Mouse (Mus musculus) cerebellum, postnatal 4 days (tissue): ENCODE measurements around the gene Cd59b.
"Not testable (repeated sequence)": the region's sequence is repeated elsewhere in the genome, so short reads cannot be mapped to it uniquely, and the experiment has no call there.

Experiments
- DNase-seq, 2 experiments: peaks; one replicate each; pipeline ENCODE4 v3.0.0; 2022; ENCODE audit warnings: low spot score in 2 of 2, mixed read lengths in 1 of 2

The Cd59b gene

GRCm38 (mm10) chr2:104114898-104115297 is 45.2 kb downstream of the Cd59b start:
- no peak for DNase-seq

- DNase-seq = not testable (repeated sequence)
Observed at GRCm38 (mm10) chr2:104117173-104117572, 47.5 kb downstream of the Cd59b start.

DNA sequence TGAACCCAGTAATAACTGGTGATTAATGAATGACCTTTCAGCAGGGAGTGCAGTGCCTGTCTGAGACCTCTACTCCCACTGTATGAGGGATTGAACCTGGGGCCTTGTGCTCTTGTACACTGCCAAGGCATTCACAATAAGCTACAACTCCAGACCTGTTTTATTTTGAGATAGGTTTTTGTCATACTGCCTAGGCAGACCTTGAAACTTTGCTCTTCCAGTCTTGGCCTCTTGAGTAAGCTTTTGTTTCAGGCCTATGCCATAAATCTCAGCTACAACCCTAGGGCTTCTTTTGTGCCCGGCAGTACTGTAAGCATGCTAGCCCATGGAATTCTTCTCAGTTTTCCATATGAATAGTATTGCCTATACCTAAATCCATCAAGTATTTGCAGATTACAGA is 49.4 kb downstream of the Cd59b start:
- no peak for DNase-seq

DNA sequence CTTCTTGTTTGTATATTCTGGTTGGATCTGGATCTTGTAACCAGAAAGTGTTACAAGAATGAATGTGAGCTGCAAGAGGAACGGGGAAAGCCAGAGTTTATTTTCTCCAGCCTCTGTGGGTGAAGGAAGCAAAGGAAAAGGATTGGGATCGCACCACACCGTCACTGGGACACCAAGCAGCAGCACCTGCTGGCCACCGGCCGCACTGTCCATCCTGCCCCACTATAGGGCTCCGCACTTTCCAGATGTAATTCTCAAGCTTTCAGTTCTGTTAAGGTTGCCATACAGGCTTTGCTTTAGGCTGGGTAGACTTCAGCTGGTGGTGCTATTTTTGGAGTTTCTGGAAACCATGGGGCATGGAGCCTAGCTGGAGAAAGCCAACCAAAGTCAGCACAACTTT is 50.7 kb downstream of the Cd59b start:
- no peak for DNase-seq

DNA sequence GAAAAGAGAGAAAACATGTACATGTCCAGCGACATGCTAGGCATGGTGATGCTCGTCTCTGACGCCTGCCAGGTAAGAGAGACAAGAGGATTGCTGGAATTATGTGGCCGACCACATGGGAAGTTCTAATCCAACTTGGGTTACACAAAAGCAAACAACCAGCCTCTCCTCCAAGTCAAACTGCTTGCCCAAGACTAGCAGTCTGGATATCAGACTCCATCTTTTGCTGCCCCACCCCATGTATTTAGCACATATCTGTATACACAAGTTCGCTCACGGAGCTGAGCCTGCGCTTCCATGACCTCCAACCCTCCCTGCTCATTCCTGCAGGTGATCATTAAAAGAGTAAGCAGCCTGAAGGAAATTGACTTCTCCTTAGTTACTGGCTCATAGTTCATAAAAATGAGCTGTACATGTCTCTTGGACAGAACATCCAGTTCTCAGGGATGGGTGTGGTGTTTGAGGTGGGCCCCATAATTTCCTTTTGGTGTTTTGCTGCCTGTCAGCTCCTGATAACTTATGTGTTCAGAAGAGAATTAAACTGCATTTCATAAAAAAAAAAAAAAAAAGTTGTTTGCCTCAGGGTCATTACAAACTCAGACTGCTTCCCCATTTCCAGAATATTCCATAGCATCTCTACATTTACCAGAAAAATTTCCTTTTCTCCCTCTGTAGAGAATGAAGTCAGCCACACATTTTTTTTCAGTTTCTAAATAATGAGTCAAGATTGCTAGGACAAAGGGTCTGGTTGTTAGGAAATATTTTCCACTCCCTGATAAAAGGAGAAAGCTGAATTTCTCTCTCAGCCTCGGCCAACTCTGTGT is 52.2 kb downstream of the Cd59b start:
- no peak for DNase-seq

GRCm38 (mm10) chr2:104122505-104123378 is 53.1 kb downstream of the Cd59b start, which contains the start of gene A930018P22Rik:
A930018P22Rik (plus strand) TSS chr2:104122769.
- peak; percentile 64 to 84 for DNase-seq

- DNase-seq = no peak
Observed at GRCm38 (mm10) chr2:104123540-104123939, 53.9 kb downstream of the Cd59b start.

DNA sequence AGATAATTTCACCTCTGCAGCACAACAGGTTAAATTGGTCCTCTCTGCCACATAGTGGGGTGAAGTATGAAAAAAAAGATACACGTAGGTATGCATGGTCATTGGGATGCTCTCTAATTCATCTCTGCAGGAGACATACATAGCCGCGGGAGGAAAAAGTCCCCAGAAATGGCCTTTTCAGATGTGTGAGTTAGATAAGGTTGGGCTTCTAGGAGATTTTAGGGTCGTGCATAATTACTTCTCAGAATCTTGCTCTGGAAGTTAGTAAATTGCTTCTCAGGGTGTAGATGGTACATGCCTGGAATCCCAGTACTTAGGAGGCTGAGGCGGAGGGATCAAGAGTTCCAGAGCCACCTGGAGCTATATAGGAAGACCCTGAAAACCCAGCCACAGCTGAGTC is 54.4 kb downstream of the Cd59b start:
- DNase-seq = no peak

- no peak for DNase-seq
Observed at GRCm38 (mm10) chr2:104128803-104129531, 59.3 kb downstream of the Cd59b start.

GRCm38 (mm10) chr2:104130165-104130564 is 60.5 kb downstream of the Cd59b start:
- no peak for DNase-seq

DNA sequence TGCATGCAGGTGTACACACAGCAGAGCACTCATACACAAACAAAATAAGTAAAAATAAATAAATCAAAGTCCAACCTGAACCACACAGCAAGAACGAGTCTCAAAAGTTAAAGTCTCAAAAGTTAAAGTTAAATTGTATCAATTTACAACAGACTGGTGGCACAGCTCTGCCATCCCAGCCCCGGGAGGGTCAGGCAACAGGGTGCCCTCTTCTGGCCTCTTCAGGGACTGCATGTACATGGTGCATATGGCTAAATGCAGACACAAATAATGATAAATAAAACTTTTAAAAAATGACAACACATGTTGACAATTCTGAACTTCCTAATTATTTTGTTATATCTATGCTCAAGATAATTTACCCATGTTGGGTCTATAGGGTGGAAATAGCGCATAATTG is 61.3 kb downstream of the Cd59b start:
- peak in 1 of 2 experiments; percentile 55 for DNase-seq

- no peak for DNase-seq
Observed at GRCm38 (mm10) chr2:104132266-104132859, 62.7 kb downstream of the Cd59b start.

DNA sequence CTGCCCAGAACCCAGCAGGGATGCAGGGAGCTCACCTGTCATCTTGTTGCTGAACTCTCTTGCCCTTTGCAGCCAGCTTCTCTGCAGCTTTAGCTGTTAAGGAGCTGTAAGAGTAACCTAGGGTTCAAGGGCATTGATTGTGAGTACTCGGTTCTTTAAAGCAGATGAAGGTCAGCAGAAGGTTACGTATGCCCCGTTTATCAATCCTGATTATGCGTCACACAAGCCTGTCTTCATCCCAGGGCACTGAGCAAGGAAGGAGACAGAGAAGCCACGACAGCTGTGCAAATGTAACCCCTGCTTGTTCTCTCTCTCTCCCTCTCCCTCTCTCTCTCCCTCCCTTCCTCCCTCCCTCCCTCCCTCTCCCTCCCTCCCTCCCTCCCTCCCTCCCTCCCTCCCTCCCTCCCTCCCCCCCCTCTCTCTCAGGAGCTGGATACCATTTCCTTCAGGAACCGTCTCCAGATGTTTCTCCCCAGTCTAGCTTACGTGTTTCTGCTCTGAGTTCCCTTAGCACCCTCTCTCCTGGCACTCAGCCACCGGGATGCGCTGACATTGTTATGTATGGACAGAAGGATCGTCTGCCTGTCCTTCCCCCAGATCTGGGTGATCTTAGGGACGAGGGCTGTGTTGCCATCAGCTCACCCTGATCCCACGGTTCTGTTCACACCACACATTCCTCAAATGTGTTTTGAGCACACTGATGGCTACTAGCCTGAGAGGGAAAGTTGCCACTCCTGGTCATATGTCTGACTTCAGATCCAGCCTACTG is 63.6 kb downstream of the Cd59b start:
- no peak for DNase-seq

- DNase-seq = peak in 1 of 2 experiments; percentile 58
Observed at GRCm38 (mm10) chr2:104134150-104135056, 64.8 kb downstream of the Cd59b start.

GRCm38 (mm10) chr2:104135920-104136319 is 66.3 kb downstream of the Cd59b start:
- DNase-seq = no peak
